Mouse (Mus musculus) heart, embryonic 15.5 days (tissue): Measurements from ENCODE around the gene Lrrc8a. TPM values are rescaled to one million over a fixed set of nuclear protein-coding genes. Genes with fewer than 3 reads are reported as not detected.

Experiments used
- ATAC-seq: fragments of 200-750 bp; cut with Nextera tagmentation; replicated peaks from 2 replicates; pipeline ENCODE4 v1.8.0; 2017; ENCODE audit warnings: low read depth, moderate TSS enrichment; ENCODE audit not compliant: insufficient number of reproducible peaks, insufficient read depth, low FRiP score
- H3K27ac ChIP-seq: fragments of 300-500 bp; sonication (generic); 2 replicates; pipeline ENCODE4 v1.5.1; 2015; ENCODE audit warnings: mild to moderate bottlenecking, inconsistent platforms
- H3K27me3 ChIP-seq: fragments of 300-500 bp; sonication (generic); 2 replicates; pipeline ENCODE4 v1.6.1; 2015; ENCODE audit warnings: inconsistent platforms
- H3K36me3 ChIP-seq: fragments of 300-500 bp; sonication (generic); 2 replicates; pipeline ENCODE4 v1.6.1; 2015; ENCODE audit warnings: mild to moderate bottlenecking, inconsistent platforms
- H3K4me1 ChIP-seq: fragments of 300-500 bp; sonication (generic); replicated peaks from 2 replicates; pipeline ENCODE4 v1.6.1; 2015; ENCODE audit warnings: inconsistent platforms
- H3K4me2 ChIP-seq: fragments of 300-500 bp; sonication (generic); 2 replicates; pipeline ENCODE4 v1.6.1; 2015; ENCODE audit warnings: inconsistent platforms, mild to moderate bottlenecking, moderate library complexity
- H3K4me3 ChIP-seq: fragments of 300-500 bp; sonication (generic); 2 replicates; pipeline ENCODE4 v1.5.1; 2015; ENCODE audit warnings: mild to moderate bottlenecking, inconsistent platforms
- H3K9ac ChIP-seq: fragments of 300-500 bp; sonication (generic); 2 replicates; pipeline ENCODE4 v1.6.1; 2015; ENCODE audit warnings: mild to moderate bottlenecking, inconsistent platforms
- H3K9me3 ChIP-seq: fragments of 300-500 bp; sonication (generic); replicated peaks from 2 replicates; pipeline ENCODE4 v1.6.1; 2016; ENCODE audit warnings: inconsistent platforms
- WGBS: fragments of 180-500 bp; shearing (Covaris S2); methylation state at CpG from one replicate; pipeline ENCODE4 v1.1.7; 2015; ENCODE audit warnings: mixed read lengths; 5-methylcytosine and 5-hydroxymethylcytosine counted together
- polyA plus RNA-seq: library from polyadenylated mRNA; unstranded; fragments of >200 nt; fragmentation: Nextera tagmentation; extraction: Ambion mirVana; gene quantifications from 2 replicates; pipeline ENCODE4 v1.2.1, GENCODE M21; 2015

The Lrrc8a gene
- polyA plus RNA-seq: 37.7 and 40.0 TPM in 2 replicates

GRCm38 (mm10) chr2:30237199-30237880, at the start of gene Lrrc8a:
Gene Lrrc8a (plus strand): TSS chr2:30237715.
- peaks cover 11% of the 10 kb centered on the region; the same call in 1 of the 2 replicates for H3K36me3 ChIP-seq
- H3K27ac ChIP-seq: peak within 1 kb of the TSS; percentile 96
- WGBS: under 1% methylated on average over 56 of the region's 67 CpGs
- H3K4me3 ChIP-seq: peak within 1 kb of the TSS; percentile 89
- H3K9me3 ChIP-seq: no peaks in the 10 kb centered on the region
- peak; percentile 93 for ATAC-seq
- peaks cover 47% of the 10 kb centered on the region for H3K4me1 ChIP-seq
- H3K4me2 ChIP-seq: peak within 1 kb of the TSS; percentile 83
- H3K9ac ChIP-seq: peak within 1 kb of the TSS; percentile 92
- H3K27me3 ChIP-seq: no peaks in the 10 kb centered on the region

GRCm38 (mm10) chr2:30191790-30192580, 45.5 kb upstream of the Lrrc8a start:
- Histone ChIP-seq H3K4me2 (no peak overlapping the region), H3K27ac (no peak overlapping the region), H3K4me3 (no peak overlapping the region), H3K27me3 (no peaks in the 10 kb centered on the region), H3K4me1 (no peaks in the 10 kb centered on the region), H3K9ac (no peak overlapping the region), H3K9me3 (no peaks in the 10 kb centered on the region), H3K36me3 (no peaks in the 10 kb centered on the region)
- ATAC-seq: no peak
- 88% methylated on average over 12 of the region's 12 CpGs for WGBS

GRCm38 (mm10) chr2:30194656-30195055, 42.9 kb upstream of the Lrrc8a start:
- no peak overlapping the region for H3K27ac ChIP-seq
- no peak overlapping the region for H3K9ac ChIP-seq
- H3K4me1 ChIP-seq: peaks cover 3% of the 10 kb centered on the region; the same call in 1 of the 2 replicates

GRCm38 (mm10) chr2:30198021-30198420, 39.5 kb upstream of the Lrrc8a start:
- no peak overlapping the region for H3K4me2 ChIP-seq
- no peak for ATAC-seq
- H3K36me3 ChIP-seq: no peaks in the 10 kb centered on the region
- WGBS: 63% methylated on average over 4 of the region's 4 CpGs
- no peak overlapping the region for H3K4me3 ChIP-seq
- H3K4me1 ChIP-seq: peaks cover 11% of the 10 kb centered on the region
- no peaks in the 10 kb centered on the region for H3K9me3 ChIP-seq
- no peak overlapping the region for H3K27ac ChIP-seq
- H3K9ac ChIP-seq: no peak overlapping the region
- H3K27me3 ChIP-seq: no peaks in the 10 kb centered on the region

More at GRCm38 (mm10) chr2:30194656-30195055, 42.9 kb upstream of the Lrrc8a start:
- 74% methylated on average over 3 of the region's 3 CpGs for WGBS
- Histone ChIP-seq H3K36me3 (no peaks in the 10 kb centered on the region), H3K9me3 (no peaks in the 10 kb centered on the region), H3K27me3 (no peaks in the 10 kb centered on the region), H3K4me2 (no peak overlapping the region), H3K4me3 (no peak overlapping the region)
- ATAC-seq: no peak

- Histone ChIP-seq H3K4me1 (peaks cover 19% of the 10 kb centered on the region), H3K4me2 (no peak overlapping the region), H3K36me3 (no peaks in the 10 kb centered on the region), H3K9ac (no peak overlapping the region), H3K27ac (no peak overlapping the region), H3K9me3 (no peaks in the 10 kb centered on the region), H3K27me3 (no peaks in the 10 kb centered on the region), H3K4me3 (no peak overlapping the region)
- 36% methylated on average over 1 of the region's 1 CpGs for WGBS
- no peak for ATAC-seq
Observed at GRCm38 (mm10) chr2:30199984-30200383, 37.5 kb upstream of the Lrrc8a start.

- H3K4me2 ChIP-seq: no peak overlapping the region
- 43% methylated on average over 5 of the region's 5 CpGs for WGBS
Observed at GRCm38 (mm10) chr2:30200388-30200925, 37.1 kb upstream of the Lrrc8a start.

GRCm38 (mm10) chr2:30203439-30203838, 34.1 kb upstream of the Lrrc8a start:
- Histone ChIP-seq H3K27ac (no peak overlapping the region), H3K27me3 (no peaks in the 10 kb centered on the region), H3K4me1 (peaks cover 23% of the 10 kb centered on the region), H3K4me2 (no peak overlapping the region), H3K36me3 (no peaks in the 10 kb centered on the region), H3K9me3 (no peaks in the 10 kb centered on the region), H3K4me3 (no peak overlapping the region), H3K9ac (no peak overlapping the region)
- ATAC-seq: no peak
- WGBS: 75% methylated on average over 7 of the region's 7 CpGs

More at GRCm38 (mm10) chr2:30200388-30200925, 37.1 kb upstream of the Lrrc8a start:
- ATAC-seq: no peak
- Histone ChIP-seq H3K27ac (peak overlapping the region; percentile 40; the same call in 1 of the 2 replicates), H3K4me1 (peaks cover 19% of the 10 kb centered on the region), H3K4me3 (no peak overlapping the region), H3K36me3 (no peaks in the 10 kb centered on the region), H3K27me3 (no peaks in the 10 kb centered on the region), H3K9me3 (no peaks in the 10 kb centered on the region), H3K9ac (no peak overlapping the region)

- H3K4me1 ChIP-seq: peaks cover 22% of the 10 kb centered on the region
- peak overlapping the region; percentile 87 for H3K4me3 ChIP-seq
- H3K9ac ChIP-seq: peak overlapping the region; percentile 75
- no peaks in the 10 kb centered on the region for H3K9me3 ChIP-seq
- H3K4me2 ChIP-seq: peak overlapping the region; percentile 91
- no peaks in the 10 kb centered on the region for H3K27me3 ChIP-seq
- 1% methylated on average over 13 of the region's 13 CpGs for WGBS
- H3K27ac ChIP-seq: peak overlapping the region; percentile 81
- H3K36me3 ChIP-seq: no peaks in the 10 kb centered on the region
- peak; percentile 9; the same call in 1 of the 2 replicates for ATAC-seq
Observed at GRCm38 (mm10) chr2:30205255-30205628, 32.3 kb upstream of the Lrrc8a start.

- H3K4me1 ChIP-seq: peaks cover 17% of the 10 kb centered on the region
- H3K4me3 ChIP-seq: peak within 1 kb of the TSS; percentile 87
- no peaks in the 10 kb centered on the region for H3K9me3 ChIP-seq
- H3K4me2 ChIP-seq: peak within 1 kb of the TSS; percentile 91
- peak within 1 kb of the TSS; percentile 81 for H3K27ac ChIP-seq
- under 1% methylated on average over 44 of the region's 44 CpGs for WGBS
- no peaks in the 10 kb centered on the region for H3K27me3 ChIP-seq
- peak within 1 kb of the TSS; percentile 75 for H3K9ac ChIP-seq
- no peaks in the 10 kb centered on the region for H3K36me3 ChIP-seq
- peak; percentile 96 for ATAC-seq
Observed at GRCm38 (mm10) chr2:30205629-30206357, 31.7 kb upstream of the Lrrc8a start, which contains the start of gene Kyat1. Gene Kyat1 (minus strand): TSS chr2:30205847.

- H3K27me3 ChIP-seq: no peaks in the 10 kb centered on the region
- peaks cover 15% of the 10 kb centered on the region for H3K4me1 ChIP-seq
- no peak for ATAC-seq
- H3K9me3 ChIP-seq: no peaks in the 10 kb centered on the region
- H3K36me3 ChIP-seq: no peaks in the 10 kb centered on the region
- 77% methylated on average over 4 of the region's 4 CpGs for WGBS
- H3K27ac ChIP-seq: no peak overlapping the region
- H3K9ac ChIP-seq: no peak overlapping the region
- H3K4me3 ChIP-seq: no peak overlapping the region
- H3K4me2 ChIP-seq: no peak overlapping the region
Observed at GRCm38 (mm10) chr2:30207401-30207800, 30.1 kb upstream of the Lrrc8a start.

GRCm38 (mm10) chr2:30207886-30208285, 29.6 kb upstream of the Lrrc8a start:
- Histone ChIP-seq H3K9ac (no peak overlapping the region), H3K27me3 (no peaks in the 10 kb centered on the region), H3K27ac (no peak overlapping the region), H3K4me2 (no peak overlapping the region), H3K36me3 (no peaks in the 10 kb centered on the region), H3K4me1 (peaks cover 15% of the 10 kb centered on the region), H3K9me3 (no peaks in the 10 kb centered on the region), H3K4me3 (no peak overlapping the region)
- no peak for ATAC-seq
- 65% methylated on average over 5 of the region's 5 CpGs for WGBS
